Mouse (Mus musculus): Measurements from ENCODE around the gene Gadl1. TPM values are rescaled to one million over a fixed set of nuclear protein-coding genes. Genes with fewer than 3 reads are reported as not detected.
"Not testable (repeated sequence)": the region's sequence is repeated elsewhere in the genome, so short reads cannot be mapped to it uniquely, and the experiment has no call there.

Gene Gadl1
- polyA plus RNA-seq, 1 experiment from 2014 or later, result 0.54 TPM

DNA sequence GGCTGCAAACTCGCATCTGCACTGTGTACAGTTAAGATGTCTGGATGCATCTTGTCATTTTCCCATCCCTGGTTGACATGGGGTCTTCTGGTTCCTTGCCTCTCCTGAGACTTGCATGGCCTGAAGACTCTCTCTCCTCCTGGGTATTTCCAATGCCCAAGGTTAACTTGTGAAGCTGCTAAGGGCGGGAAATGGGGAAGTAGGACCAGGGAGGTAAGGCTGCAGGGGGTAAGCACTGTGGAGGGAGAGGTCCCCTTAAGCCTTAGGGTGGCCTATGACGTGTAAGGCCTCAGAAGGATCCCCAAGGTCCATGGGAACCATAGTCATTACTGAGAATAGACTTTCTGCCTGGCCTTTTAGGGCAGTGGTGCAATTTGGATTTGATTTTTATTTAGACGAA lies 132.1 kb downstream of the Gadl1 start:
- H3K4me3 ChIP-seq (ENCODE audit: low read depth, low read length), result no peak overlapping the region
- TF ChIP-seq CTCF (IDR thresholded peaks at IDR 0.05; ENCODE audit: low read depth), result no peak
- H3K27ac ChIP-seq (ENCODE audit: low read depth), result no peak overlapping the region
- WGBS, result 69% methylated on average over 4 of the region's 4 CpGs
- no peaks in the 10 kb centered on the region for H3K36me3 ChIP-seq (ENCODE audit: insufficient read depth)
- no peak overlapping the region for H3K9ac ChIP-seq
- H3K9me3 ChIP-seq (ENCODE audit: low read depth, low read length), result no peaks in the 10 kb centered on the region
- H3K4me1 ChIP-seq (ENCODE audit: insufficient read depth), result no peaks in the 10 kb centered on the region
- H3K27me3 ChIP-seq (ENCODE audit: insufficient read depth, low read length), result no peaks in the 10 kb centered on the region
- ATAC-seq (ENCODE audit: insufficient read depth) (no peak), DNase-seq (no peak)
- H3K4me2 ChIP-seq, result no peak overlapping the region

DNA sequence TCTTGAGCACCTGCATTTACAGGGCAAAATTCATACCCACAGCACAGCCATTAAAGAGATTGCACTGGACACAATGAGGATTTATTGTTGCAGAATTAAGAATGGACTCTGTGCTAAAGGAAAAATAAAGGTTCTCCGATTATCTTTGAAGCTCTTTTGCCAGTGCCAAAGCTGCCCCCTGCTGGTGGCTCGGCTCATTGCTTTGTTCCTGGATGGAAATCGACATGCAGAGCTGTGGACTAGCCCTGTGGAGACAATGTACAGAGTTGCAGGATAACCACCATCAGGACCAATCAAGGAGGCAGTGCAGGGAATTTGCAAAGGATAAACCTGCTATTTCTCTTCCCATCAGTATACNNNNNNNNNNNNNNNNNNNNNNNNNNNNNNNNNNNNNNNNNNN lies 132.5 kb downstream of the Gadl1 start:
- ATAC-seq (ENCODE audit: insufficient read depth) (peak; percentile 31; the same call in 1 of the 2 replicates), DNase-seq (peak; percentile 93)
- Histone ChIP-seq H3K9me3 (ENCODE audit: low read depth, low read length) (no peaks in the 10 kb centered on the region), H3K4me3 (ENCODE audit: low read depth, low read length) (no peak overlapping the region), H3K4me1 (ENCODE audit: insufficient read depth) (no peaks in the 10 kb centered on the region), H3K36me3 (ENCODE audit: insufficient read depth) (no peaks in the 10 kb centered on the region), H3K27me3 (ENCODE audit: insufficient read depth, low read length) (no peaks in the 10 kb centered on the region), H3K27ac (ENCODE audit: low read depth) (no peak overlapping the region), H3K4me2 (no peak overlapping the region), H3K9ac (no peak overlapping the region)
- WGBS, result 10% methylated on average over 3 of the region's 3 CpGs
- TF ChIP-seq CTCF (IDR thresholded peaks at IDR 0.05; ENCODE audit: low read depth), result peak; percentile 94

DNA sequence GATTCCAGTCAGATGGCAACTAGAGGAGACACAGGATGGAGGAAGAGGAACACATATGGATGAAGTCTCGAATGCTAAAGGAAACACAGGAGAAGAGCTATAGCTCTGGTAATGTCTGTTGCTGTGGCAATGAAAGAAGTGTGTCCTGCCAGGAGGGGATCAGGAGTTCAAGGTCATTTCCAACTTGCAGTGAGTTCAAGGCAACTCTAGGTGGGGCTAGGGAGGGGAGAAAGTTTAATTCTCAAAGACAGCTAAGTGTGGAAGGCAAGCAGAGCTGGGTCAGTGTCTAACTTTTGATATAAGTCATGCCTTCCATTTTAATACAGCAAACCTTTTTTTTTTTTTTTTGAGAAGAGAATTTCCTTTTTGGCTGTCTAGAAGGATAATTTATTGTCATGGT lies 140.7 kb downstream of the Gadl1 start:
- no peaks in the 10 kb centered on the region for H3K27me3 ChIP-seq (ENCODE audit: insufficient read depth, low read length)
- no peak overlapping the region for H3K4me2 ChIP-seq
- TF ChIP-seq CTCF (IDR thresholded peaks at IDR 0.05; ENCODE audit: low read depth), result no peak
- H3K4me1 ChIP-seq (ENCODE audit: insufficient read depth), result no peaks in the 10 kb centered on the region
- 71% methylated on average over 1 of the region's 1 CpGs for WGBS
- no peak overlapping the region for H3K9ac ChIP-seq
- no peaks in the 10 kb centered on the region for H3K9me3 ChIP-seq (ENCODE audit: low read depth, low read length)
- no peak for ATAC-seq (ENCODE audit: insufficient read depth)
- H3K36me3 ChIP-seq (ENCODE audit: insufficient read depth), result no peaks in the 10 kb centered on the region
- DNase-seq, result no peak
- no peak overlapping the region for H3K4me3 ChIP-seq (ENCODE audit: low read depth, low read length)
- H3K27ac ChIP-seq (ENCODE audit: low read depth), result no peak overlapping the region

DNA sequence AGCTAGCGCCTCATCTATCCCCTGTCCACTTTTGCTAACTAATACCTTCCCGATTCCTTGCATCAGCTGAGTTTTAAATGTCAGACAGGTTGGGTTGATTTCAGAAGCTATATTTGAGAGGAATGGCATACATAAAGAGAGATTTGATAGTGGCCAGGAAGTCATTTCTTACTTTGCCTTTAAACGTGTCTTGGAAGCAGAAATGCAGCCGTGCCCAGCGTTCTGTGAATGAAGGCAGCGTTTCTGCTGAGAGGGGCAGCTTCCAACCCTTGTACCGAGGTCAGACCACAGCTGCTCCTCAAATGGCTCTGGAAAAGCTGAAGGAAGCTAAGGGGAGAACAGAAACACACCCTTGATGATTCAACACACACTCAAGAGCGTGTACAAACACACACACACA lies 144.7 kb downstream of the Gadl1 start:
- Histone ChIP-seq H3K27ac (ENCODE audit: low read depth) (no peak overlapping the region), H3K4me2 (0 out of 2 replicates have a peak overlapping the region, but pooled peaks have one; percentile 29), H3K4me1 (ENCODE audit: insufficient read depth) (no peaks in the 10 kb centered on the region), H3K9me3 (ENCODE audit: low read depth, low read length) (no peaks in the 10 kb centered on the region), H3K27me3 (ENCODE audit: insufficient read depth, low read length) (no peaks in the 10 kb centered on the region), H3K9ac (no peak overlapping the region), H3K4me3 (ENCODE audit: low read depth, low read length) (no peak overlapping the region), H3K36me3 (ENCODE audit: insufficient read depth) (no peaks in the 10 kb centered on the region)
- no peak for TF ChIP-seq CTCF (IDR thresholded peaks at IDR 0.05; ENCODE audit: low read depth)
- ATAC-seq (ENCODE audit: insufficient read depth) (no peak), DNase-seq (no peak)
- 36% methylated on average over 8 of the region's 8 CpGs for WGBS

DNA sequence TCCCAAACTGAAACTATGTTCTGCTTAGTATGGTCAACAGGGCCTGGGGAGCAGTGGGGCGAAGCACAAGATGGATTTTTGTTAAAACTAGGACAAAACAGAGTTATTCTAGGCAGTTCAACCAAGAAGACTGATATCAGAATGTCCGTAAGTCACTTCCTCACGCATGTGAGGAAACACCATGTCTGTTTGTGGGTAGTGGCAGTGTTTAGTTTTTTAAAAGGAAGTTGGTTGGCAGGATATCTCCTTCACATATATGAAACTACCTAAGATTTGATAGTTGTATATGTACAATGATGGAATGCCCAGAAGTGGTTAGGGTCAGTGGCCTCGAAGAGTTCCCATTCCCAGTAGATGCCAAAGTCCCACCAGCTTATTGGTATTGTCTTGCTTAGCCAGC lies 149.2 kb downstream of the Gadl1 start:
- Histone ChIP-seq H3K4me2 (no peak overlapping the region), H3K4me1 (ENCODE audit: insufficient read depth) (no peaks in the 10 kb centered on the region), H3K27me3 (ENCODE audit: insufficient read depth, low read length) (no peaks in the 10 kb centered on the region), H3K9me3 (ENCODE audit: low read depth, low read length) (no peaks in the 10 kb centered on the region), H3K36me3 (ENCODE audit: insufficient read depth) (no peaks in the 10 kb centered on the region), H3K9ac (no peak overlapping the region), H3K27ac (ENCODE audit: low read depth) (no peak overlapping the region), H3K4me3 (ENCODE audit: low read depth, low read length) (no peak overlapping the region)
- DNase-seq (no peak), ATAC-seq (ENCODE audit: insufficient read depth) (no peak)
- WGBS, result 81% methylated on average over 4 of the region's 4 CpGs
- TF ChIP-seq CTCF (IDR thresholded peaks at IDR 0.05; ENCODE audit: low read depth), result no peak

DNA sequence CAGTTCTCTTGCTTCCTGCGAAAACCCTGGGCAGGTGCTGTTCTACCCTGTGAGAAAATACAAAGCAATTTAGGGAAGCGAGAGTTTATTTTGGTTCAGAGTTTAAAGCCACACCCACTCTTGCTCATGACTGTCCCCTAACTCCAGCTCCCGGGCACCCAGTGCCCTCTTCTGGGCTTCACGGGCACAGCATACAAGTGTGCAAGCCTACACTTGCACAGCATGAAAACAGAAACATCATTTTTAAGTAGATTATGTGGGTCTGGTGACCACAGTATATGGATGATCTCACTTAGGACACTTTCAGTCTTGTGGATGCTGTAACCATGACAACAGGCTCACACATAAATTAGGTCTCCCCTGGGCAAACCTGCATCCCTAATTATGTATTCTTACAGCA lies 149.9 kb downstream of the Gadl1 start:
- peak; percentile 50 for TF ChIP-seq CTCF (IDR thresholded peaks at IDR 0.05; ENCODE audit: low read depth)
- Histone ChIP-seq H3K9ac (no peak overlapping the region), H3K9me3 (ENCODE audit: low read depth, low read length) (no peaks in the 10 kb centered on the region), H3K4me2 (no peak overlapping the region), H3K27me3 (ENCODE audit: insufficient read depth, low read length) (no peaks in the 10 kb centered on the region), H3K36me3 (ENCODE audit: insufficient read depth) (no peaks in the 10 kb centered on the region), H3K27ac (ENCODE audit: low read depth) (no peak overlapping the region), H3K4me3 (ENCODE audit: low read depth, low read length) (no peak overlapping the region), H3K4me1 (ENCODE audit: insufficient read depth) (no peaks in the 10 kb centered on the region)
- ATAC-seq (ENCODE audit: insufficient read depth) (no peak), DNase-seq (peak; percentile 51)
- whole genome bisulfite sequencing, result 56% methylated on average over 4 of the region's 4 CpGs

DNA sequence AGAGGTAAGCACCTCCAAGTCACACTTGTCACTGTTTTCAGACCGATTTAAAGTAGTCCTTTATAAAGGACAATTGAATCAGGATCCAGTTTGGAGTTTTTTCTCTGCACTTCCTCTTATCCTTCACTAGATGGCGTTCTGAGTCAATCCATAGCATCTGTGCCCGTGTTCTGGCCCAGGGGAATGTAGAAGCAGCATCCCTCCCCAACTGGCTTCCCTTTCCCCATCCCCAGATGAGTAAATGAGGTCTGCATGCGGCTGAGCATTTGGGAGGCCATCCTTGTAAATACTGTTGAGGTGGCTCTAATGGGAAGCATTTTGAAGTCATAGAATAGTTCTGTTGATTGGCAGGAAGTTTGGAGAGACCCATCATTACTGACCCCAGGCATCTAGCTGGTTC lies 151.4 kb downstream of the Gadl1 start:
- Histone ChIP-seq H3K4me1 (ENCODE audit: insufficient read depth) (no peaks in the 10 kb centered on the region), H3K27ac (ENCODE audit: low read depth) (no peak overlapping the region), H3K36me3 (ENCODE audit: insufficient read depth) (no peaks in the 10 kb centered on the region), H3K4me2 (no peak overlapping the region), H3K4me3 (ENCODE audit: low read depth, low read length) (no peak overlapping the region), H3K27me3 (ENCODE audit: insufficient read depth, low read length) (no peaks in the 10 kb centered on the region), H3K9me3 (ENCODE audit: low read depth, low read length) (no peaks in the 10 kb centered on the region), H3K9ac (no peak overlapping the region)
- 16% methylated on average over 4 of the region's 4 CpGs for WGBS
- peak; percentile 85 for TF ChIP-seq CTCF (IDR thresholded peaks at IDR 0.05; ENCODE audit: low read depth)
- ATAC-seq (ENCODE audit: insufficient read depth) (no peak), DNase-seq (peak; percentile 72)

DNA sequence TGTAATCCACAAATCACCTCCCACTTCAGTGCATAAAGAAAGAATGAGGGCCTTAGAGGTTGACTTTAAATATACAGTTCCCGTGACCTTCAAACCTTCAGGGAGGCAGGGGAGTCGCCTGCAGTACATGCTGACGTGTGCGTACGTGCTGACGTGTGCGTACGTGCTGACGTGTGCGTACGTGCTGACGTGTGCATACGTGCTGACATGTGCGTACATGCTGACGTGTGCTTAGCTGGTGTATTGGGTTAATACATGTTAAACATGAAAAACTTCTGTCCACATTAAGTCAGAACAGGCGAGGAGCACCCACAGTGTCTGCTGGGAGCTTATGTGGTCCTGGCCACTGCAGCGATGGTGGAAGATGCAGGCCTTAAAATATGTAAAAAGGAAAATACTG lies 155.5 kb downstream of the Gadl1 start:
- no peak for DNase-seq
- no peak overlapping the region for H3K9ac ChIP-seq
- H3K4me2 ChIP-seq, result no peak overlapping the region
- H3K4me1 ChIP-seq (ENCODE audit: insufficient read depth), result no peaks in the 10 kb centered on the region
- H3K9me3 ChIP-seq (ENCODE audit: low read depth, low read length), result no peaks in the 10 kb centered on the region
- H3K27me3 ChIP-seq (ENCODE audit: insufficient read depth, low read length), result no peaks in the 10 kb centered on the region
- WGBS, result 80% methylated on average over 17 of the region's 17 CpGs
- H3K27ac ChIP-seq (ENCODE audit: low read depth), result no peak overlapping the region
- no peak for ATAC-seq (ENCODE audit: insufficient read depth)
- no peaks in the 10 kb centered on the region for H3K36me3 ChIP-seq (ENCODE audit: insufficient read depth)
- H3K4me3 ChIP-seq (ENCODE audit: low read depth, low read length), result no peak overlapping the region
- TF ChIP-seq CTCF (IDR thresholded peaks at IDR 0.05; ENCODE audit: low read depth), result no peak

DNA sequence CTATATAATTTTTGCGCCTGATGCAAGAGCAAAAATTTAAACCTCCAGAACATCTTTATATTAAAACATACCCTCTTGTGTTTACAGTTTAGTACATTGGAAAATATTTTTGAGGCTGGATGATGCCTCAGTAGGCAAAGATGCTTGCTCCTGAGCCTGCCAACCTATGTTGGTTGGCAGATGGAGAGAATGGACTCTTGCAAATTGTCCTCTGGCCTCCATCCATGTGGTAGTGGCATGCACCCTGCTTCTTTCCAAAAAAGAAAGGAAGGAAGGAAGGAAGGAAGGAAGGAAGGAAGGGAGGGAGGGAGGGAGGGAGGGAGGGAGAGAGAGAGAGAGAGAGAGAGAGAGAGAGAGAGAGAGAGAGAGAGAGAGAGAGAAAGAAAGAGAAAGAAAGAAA lies 162.3 kb downstream of the Gadl1 start:
- not testable (repeated sequence) for ATAC-seq (ENCODE audit: insufficient read depth); H3K27me3 ChIP-seq (ENCODE audit: insufficient read depth, low read length); H3K9ac ChIP-seq; H3K36me3 ChIP-seq (ENCODE audit: insufficient read depth); H3K4me1 ChIP-seq (ENCODE audit: insufficient read depth); DNase-seq; H3K27ac ChIP-seq (ENCODE audit: low read depth); H3K4me3 ChIP-seq (ENCODE audit: low read depth, low read length); H3K4me2 ChIP-seq; H3K9me3 ChIP-seq (ENCODE audit: low read depth, low read length)
- WGBS, result 96% methylated on average over 1 of the region's 1 CpGs

Measured in lung, embryonic 14.5 days (tissue).